Mouse (Mus musculus): ENCODE results near the gene Rsad2. TPM values are rescaled to one million over a fixed set of nuclear protein-coding genes. Genes with fewer than 3 reads are reported as not detected.

Gene Rsad2
- polyA plus RNA-seq, 1 experiment from 2014 or later: 0.84 TPM

GRCm38 (mm10) chr12:26393291-26393690 lies 63.0 kb downstream of the Rsad2 start:
- 74% methylated on average over 5 of the region's 5 CpGs for WGBS
- H3K9me3 ChIP-seq (ENCODE audit: control insufficient read depth, low read length): no peaks in the 10 kb centered on the region
- peaks cover 10% of the 10 kb centered on the region for H3K36me3 ChIP-seq (ENCODE audit: control insufficient read depth, insufficient read depth, low read length)
- H3K9ac ChIP-seq (ENCODE audit: low read length): no peak overlapping the region
- H3K27me3 ChIP-seq (ENCODE audit: control insufficient read depth, insufficient read depth, low read depth, low read length): no peaks in the 10 kb centered on the region
- H3K4me1 ChIP-seq (replicated peaks; ENCODE audit: control insufficient read depth, insufficient read depth, low read length): peaks cover 8% of the 10 kb centered on the region; the same call in 1 of the 2 replicates
- H3K4me3 ChIP-seq (ENCODE audit: low read length): no peak overlapping the region
- no peak for ATAC-seq (ENCODE audit: low read depth)
- H3K27ac ChIP-seq (ENCODE audit: low read length): no peak overlapping the region
- no peak overlapping the region for H3K4me2 ChIP-seq (ENCODE audit: low read depth, low read length)

Small RNA genes lying within 50 kb of the gene (microRNA-seq; reads per million reads assigned to microRNA genes)
- gene Mir6538: 6.3 reads per million, percentile 20 among the genes with 10 or more reads in this experiment

Other genes starting within 250 kb of the Rsad2 start
- gene Rnf144a, start 41.2 kb downstream of the Rsad2 start, polyA plus RNA-seq (2015; fragmentation: Nextera tagmentation; extraction: Ambion mirVana): 49.5 and 51.3 TPM in 2 replicates
- gene Cmpk2, start 12.8 kb upstream of the Rsad2 start, polyA plus RNA-seq (2015; fragmentation: Nextera tagmentation; extraction: Ambion mirVana): 7.4 and 8.6 TPM in 2 replicates